Mouse (Mus musculus) kidney, adult 11 months (tissue): ENCODE data around the gene Prune2.
A peak's percentile ranks its signal among the peaks of the same experiment; 100 is the strongest.
"Not testable (repeated sequence)": the region's sequence is repeated elsewhere in the genome, so short reads cannot be mapped to it uniquely, and the experiment has no call there.

Experiments used
- DNase-seq: peaks from one replicate; pipeline ENCODE4 v3.0.0; 2022

Gene Prune2

GRCm38 (mm10) chr19:17136677-17137460 lies 181.0 kb downstream of the Prune2 start:
- DNase-seq: peak; percentile 8

DNA sequence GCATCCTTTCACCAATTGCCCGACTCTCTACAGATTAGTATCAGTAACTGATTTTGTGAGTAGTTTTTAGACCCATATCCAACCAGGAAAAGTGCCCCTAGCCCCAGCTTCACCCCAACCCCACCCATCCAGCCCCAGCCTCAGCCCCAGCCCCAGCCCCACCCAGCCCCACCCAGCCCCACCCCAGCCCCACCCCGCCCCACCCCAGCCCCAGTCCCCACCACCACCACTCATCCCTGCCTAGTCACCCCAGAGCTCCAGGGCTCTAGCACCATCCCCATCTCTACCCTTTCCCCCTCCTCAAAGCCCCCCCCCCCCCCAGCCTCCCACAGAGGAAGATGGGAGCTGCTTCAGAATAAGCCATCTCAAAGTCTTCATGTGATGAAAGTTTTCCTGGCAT lies 181.7 kb downstream of the Prune2 start:
- DNase-seq: no peak

GRCm38 (mm10) chr19:17138144-17138915 lies 182.4 kb downstream of the Prune2 start:
- no peak for DNase-seq

DNA sequence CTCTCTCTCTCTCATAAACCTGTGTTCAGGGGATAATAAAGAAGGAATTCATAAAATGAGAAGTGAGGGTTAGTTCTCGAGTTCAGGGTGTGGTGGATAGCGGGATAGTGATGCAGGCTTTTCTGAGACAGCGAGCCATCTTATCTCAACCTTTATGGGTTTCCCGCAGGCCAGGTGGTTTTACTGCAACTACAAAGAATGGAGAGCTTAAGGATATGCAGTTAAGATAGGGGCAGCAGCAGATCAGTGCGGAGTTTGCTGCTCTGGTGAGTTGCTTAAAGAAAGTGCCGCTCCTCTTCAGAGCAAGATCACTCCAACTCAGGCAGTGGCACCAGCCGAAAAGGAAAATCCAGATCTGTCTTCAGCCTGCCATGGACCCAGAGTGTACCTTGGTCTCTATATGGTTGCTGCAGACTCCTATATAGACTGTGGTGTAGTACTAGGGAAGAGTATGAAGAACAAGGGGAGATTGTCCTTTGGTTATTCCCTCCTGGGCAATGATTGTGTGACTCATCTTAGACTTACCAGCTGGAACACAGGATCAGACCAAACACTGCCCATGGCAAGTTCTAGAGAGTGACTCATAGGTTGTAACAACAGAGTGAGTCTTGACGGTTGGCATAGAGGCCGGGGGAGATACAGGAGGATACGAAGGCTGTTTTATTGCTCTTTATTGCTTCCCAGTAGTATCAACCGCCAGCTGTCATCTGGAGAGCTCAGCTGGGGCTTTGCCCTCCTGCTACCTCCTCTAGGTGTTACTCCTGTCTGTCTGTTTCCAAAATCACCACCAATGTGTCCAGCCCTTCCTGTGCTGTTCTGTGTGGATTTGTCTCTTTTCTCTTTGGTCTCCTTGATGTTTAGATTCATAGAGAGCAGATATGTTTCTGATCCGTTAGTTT lies 184.3 kb downstream of the Prune2 start:
- DNase-seq: no peak

GRCm38 (mm10) chr19:17143245-17143644 lies 187.3 kb downstream of the Prune2 start:
- DNase-seq: no peak

DNA sequence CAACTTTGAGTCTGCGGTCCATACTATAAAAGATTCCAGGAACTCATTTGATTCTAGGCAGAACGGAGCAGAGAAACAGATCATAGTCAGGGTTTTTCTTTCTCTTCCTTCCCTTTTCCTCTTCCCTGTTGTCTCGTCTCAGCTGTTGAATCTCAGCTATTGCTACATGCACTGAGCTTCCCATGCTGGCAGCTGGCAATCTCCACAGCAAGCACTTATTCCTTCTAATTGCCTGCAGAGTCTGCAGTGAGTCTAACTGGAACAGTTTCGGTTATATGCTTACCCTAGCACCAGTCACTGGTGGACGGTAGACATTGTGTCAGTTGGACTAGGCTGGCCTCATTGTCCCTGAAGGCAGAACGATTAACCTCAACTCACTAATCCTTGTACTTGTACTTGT lies 188.3 kb downstream of the Prune2 start:
- no peak for DNase-seq

DNA sequence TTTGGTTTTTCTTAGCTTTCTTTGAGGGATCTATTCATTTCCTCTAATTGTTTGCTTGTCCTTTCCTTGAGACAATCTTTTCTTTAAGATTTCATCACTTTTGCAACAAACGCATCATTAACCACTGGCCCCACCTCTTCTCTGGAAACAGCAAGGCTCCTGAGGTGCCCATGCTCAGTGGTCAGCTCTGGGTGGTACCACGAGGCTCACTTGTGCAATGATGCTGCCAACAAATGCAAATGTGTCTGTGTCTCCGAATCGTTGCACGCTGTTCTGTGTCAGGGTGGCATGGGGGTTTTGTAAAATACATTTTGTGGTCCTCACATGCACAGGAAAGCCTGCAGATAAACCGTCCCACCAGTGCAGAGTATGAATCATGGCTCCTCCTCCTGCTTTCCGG lies 194.1 kb downstream of the Prune2 start:
- no peak for DNase-seq

DNA sequence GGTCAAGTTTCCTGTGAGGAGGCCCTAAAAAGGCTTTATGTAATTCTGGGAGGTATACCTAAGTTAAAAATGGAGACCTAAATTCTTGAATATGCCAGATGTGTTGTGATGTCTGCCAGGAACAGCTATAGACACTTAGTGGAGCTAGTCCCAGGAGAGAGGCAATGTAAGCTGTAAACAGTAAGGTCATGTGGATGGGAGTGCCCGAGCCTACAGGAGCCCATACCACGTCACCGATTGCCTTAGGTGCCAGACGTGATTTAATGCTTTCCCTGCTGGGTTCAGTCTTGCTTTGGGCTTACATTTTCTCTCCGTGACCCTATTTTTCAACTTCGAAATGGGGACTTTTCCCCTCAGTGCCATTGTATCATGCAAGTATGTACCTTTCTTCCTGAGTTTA lies 195.9 kb downstream of the Prune2 start:
- no peak for DNase-seq

- no peak for DNase-seq
These were observed 196.5 kb downstream of the Prune2 start for GRCm38 (mm10) chr19:17152461-17152860.

DNA sequence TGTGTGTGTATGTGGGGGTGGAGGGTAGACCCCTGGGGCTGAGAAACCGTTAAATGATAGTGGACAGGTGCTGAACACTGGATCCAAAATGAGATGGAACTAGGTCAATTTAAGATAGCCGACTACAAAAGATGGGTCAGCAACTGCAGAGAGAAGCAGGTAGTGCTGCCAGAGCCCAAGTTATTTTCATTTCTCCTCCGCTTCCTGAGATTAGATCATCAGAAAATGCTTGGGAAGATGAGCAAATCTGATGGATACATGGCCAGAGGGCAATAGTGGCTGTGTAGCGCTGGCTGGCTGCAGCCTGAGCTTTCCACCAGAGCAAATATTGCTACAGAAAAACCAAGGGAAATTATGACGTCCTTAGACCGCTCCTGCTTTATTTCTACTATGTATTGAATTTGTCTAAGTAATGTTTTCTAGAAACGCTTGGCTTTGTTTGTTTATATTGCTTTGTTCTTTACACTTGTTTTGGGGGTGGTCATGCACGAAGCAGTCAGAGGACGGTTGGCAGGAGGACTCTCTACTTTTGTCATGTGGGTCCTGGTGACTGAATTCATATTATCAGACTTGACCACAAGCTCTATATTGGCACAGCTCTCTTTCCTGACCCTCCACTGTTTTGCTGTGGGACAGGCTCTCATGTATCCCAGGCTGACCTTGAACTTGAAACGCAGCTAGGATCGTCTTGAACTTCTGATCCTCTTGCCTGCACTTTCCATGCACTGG lies 198.2 kb downstream of the Prune2 start:
- DNase-seq: no peak

DNA sequence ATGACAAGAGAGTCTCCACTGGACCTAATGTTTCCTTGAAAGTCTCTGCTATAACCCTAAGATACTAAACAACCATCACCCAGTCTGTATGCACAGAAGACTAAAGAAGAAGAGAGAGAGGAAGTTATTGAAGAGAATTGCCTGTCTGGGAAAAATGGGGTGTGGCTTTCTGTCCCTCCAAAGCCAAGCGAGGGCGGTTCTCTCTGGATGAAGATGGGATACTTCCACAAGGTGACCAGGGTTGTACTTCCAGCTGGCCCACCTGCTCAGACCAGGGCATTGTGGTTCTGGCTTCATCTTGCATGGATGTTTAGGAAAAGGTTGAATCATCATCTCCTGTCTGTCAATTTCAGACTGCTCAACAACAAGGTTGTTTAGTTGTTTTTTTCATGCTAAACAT lies 199.3 kb downstream of the Prune2 start:
- no peak for DNase-seq

DNA sequence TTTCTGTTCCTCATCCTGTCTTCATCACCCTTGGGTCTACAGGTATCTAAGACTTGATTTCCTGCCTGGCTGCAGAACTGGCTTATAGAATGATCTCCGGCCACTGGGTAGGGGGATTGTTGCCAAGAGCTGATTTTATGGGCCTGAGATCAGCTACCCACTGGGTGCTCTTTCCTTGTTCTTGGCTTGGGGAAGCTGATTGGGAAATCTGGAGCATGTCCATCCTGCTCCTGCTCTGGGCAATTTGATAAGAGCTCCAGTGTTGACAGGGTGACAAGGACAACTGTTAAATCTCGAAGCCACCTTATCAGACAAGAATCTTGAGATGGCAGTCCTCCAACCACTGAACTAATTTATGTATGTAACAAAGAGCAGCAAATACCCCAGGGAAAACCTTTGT lies 203.8 kb downstream of the Prune2 start:
- no peak for DNase-seq

DNA sequence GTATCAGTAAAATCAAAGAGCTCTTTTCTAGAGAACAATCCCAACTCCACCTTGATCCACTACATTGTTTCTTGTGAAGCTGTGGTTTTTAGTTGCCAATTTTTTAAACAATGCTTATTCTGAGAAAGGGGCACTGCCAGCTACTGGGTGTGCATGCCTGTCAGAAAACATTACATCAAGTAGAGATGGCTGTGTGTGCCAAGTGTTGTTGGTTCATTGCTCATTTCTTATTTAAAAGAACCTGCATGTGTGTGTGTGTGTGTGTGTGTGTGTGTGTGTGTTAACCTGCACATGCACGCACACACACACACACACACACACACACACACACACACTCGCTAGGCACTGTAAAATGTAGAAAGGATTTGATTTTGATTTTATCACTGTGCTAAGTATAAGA lies 204.3 kb downstream of the Prune2 start:
- DNase-seq: no peak

DNA sequence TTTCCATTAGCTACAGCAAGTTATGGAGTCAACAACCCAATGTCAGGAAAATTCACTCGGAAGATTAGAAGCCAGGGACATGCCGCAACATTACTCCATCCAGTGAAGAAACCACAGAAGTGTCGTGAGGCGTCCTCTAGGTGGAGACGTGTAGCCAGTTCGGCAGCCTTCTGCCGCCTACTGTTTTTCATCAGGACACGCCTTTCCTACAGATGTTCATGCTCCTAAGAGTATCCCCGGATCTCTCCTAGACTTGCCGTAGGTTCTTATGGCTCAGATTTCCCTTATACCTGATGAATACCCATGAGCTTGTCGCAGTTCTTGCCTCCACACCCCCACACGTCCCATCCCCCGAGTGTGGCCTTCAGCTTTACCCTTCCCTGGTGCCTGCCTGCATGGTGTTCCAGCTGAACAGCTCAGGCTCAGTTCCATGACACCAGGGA lies 207.6 kb downstream of the Prune2 start:
- peak; percentile 37 for DNase-seq

DNA sequence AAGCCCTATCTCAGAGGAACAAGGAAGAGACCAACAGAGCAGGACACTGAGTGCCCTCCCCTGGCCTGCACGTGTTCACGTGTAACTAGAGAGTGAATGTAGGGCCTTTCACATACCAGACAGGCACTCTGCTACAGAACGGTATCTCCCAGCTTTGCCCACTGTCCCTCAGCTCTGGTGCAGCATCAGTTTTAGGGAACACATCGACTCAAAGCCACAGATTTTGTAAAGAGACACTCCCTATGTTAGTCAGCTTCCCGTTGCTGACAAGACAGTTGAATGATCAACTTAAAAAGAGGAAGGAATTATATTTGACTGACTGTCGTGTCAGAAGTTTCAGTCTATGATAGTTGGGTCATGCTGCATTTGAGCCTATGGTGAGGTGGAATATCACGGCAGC lies 210.4 kb downstream of the Prune2 start:
- DNase-seq: no peak

- no peak for DNase-seq
These were observed 212.3 kb downstream of the Prune2 start for GRCm38 (mm10) chr19:17168186-17168585.

DNA sequence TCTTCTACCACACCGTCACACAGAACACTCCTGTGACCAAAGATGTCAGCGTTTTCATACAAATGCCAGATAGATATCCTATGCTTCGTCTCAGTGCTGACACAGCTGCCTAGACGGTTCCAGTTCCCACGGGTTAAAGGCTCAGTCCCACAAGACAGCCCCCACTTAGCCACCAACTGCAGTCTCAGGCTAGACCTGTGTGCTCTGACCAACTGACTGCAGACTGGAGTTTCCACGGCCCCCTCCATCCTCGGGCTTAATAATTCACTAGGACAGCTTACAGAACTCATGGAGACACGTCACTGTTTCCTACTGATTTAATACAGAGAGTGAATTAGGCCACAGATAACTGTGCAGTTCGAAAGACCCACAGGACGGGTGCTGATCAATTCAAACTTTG lies 213.8 kb downstream of the Prune2 start:
- DNase-seq: no peak

GRCm38 (mm10) chr19:17174501-17174900 lies 218.6 kb downstream of the Prune2 start:
- not testable (repeated sequence) for DNase-seq

DNA sequence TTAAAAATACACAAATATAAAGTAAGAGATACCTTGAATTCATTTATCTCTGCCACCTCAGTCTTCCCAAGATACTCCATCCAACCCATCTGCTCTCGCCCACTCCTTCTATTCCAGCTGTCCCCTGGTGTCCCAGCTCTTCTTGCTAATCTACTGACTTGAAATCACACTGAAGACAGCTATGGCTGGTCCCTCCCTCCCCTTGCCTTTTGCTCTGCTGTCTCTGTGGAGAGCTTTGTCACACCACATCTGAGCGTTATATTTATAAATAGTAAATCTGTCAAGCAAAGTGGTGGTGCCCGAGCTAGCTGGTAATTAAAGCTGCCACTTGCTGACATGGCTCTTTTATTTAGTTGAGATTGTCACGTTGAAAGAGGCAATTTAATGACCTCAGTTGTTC lies 224.6 kb downstream of the Prune2 start:
- no peak for DNase-seq

GRCm38 (mm10) chr19:17194730-17195129 lies 238.8 kb downstream of the Prune2 start:
- DNase-seq: no peak

- no peak for DNase-seq
These were observed 243.1 kb downstream of the Prune2 start for GRCm38 (mm10) chr19:17199059-17199458.

- no peak for DNase-seq
These were observed 251.2 kb downstream of the Prune2 start for GRCm38 (mm10) chr19:17207141-17207540.

DNA sequence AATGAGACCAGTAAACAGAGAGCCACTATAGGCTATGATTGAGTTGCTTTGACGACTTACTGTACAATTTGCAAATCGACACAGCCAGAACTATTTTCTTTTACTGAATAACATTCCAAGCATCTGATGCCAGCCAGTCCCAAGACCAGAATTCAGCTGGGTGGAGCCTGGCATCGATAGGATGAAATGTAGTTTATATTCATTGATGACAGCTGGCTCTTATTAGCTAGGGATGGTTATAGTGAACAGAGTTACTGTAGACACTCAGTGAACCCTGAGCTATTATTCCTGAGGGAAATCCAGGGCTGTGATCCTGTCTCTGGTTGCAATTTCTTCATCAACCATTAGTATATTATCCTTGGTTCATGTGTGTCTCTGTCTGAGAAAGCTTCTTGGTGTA lies 254.6 kb downstream of the Prune2 start:
- no peak for DNase-seq
